Mouse (Mus musculus) forebrain, embryonic 13.5 days (tissue): ENCODE data around the gene Carmil1. TPM values are rescaled to one million over a fixed set of nuclear protein-coding genes. Genes with fewer than 3 reads are reported as not detected.

Source experiments
- ATAC-seq: fragments of 200-750 bp; cut with Nextera tagmentation; 2 replicates; pipeline ENCODE4 v1.8.0; 2017
- H3K27ac ChIP-seq: fragments of 300-500 bp; sonication (generic); 2 replicates; pipeline ENCODE4 v1.5.1; 2015; ENCODE audit warnings: inconsistent platforms, mild to moderate bottlenecking, moderate library complexity
- H3K27me3 ChIP-seq: fragments of 300-500 bp; sonication (generic); 2 replicates; pipeline ENCODE4 v1.6.1; 2015; ENCODE audit warnings: mild to moderate bottlenecking, inconsistent platforms
- H3K36me3 ChIP-seq: fragments of 300-500 bp; sonication (generic); 2 replicates; pipeline ENCODE4 v1.6.1; 2015; ENCODE audit warnings: mild to moderate bottlenecking, inconsistent platforms; ENCODE audit not compliant: poor library complexity, severe bottlenecking
- H3K4me1 ChIP-seq: fragments of 300-500 bp; sonication (generic); 2 replicates; pipeline ENCODE4 v1.6.1; 2015; ENCODE audit warnings: inconsistent platforms
- H3K4me2 ChIP-seq: fragments of 300-500 bp; sonication (generic); 2 replicates; pipeline ENCODE4 v1.6.1; 2015; ENCODE audit warnings: inconsistent platforms, mild to moderate bottlenecking, moderate library complexity
- H3K4me3 ChIP-seq: fragments of 300-500 bp; sonication (generic); 2 replicates; pipeline ENCODE4 v1.5.1; 2015; ENCODE audit warnings: mild to moderate bottlenecking, inconsistent platforms
- H3K9ac ChIP-seq: fragments of 300-500 bp; sonication (generic); 2 replicates; pipeline ENCODE4 v1.6.1; 2015; ENCODE audit warnings: mild to moderate bottlenecking, inconsistent platforms
- H3K9me3 ChIP-seq: fragments of 300-500 bp; sonication (generic); replicated peaks from 2 replicates; pipeline ENCODE4 v1.6.1; 2016; ENCODE audit warnings: inconsistent platforms
- WGBS: fragments of 180-500 bp; shearing (Covaris S2); methylation state at CpG from one replicate; pipeline ENCODE4 v1.1.7; 2015; 5-methylcytosine and 5-hydroxymethylcytosine counted together
- polyA plus RNA-seq: library from polyadenylated mRNA; unstranded; fragments of >200 nt; fragmentation: Nextera tagmentation; extraction: Ambion mirVana; gene quantifications from 2 replicates; pipeline ENCODE4 v1.2.1, GENCODE M21; 2015

Carmil1 gene
- polyA plus RNA-seq, 1 experiment from 2014 or later: 20.6 TPM

GRCm38 (mm10) chr13:24040221-24040620, 240.4 kb downstream of the Carmil1 start:
- 84% methylated on average over 7 of the region's 7 CpGs for WGBS
- Histone ChIP-seq H3K36me3 (peaks cover 5% of the 10 kb centered on the region; the same call in 1 of the 2 replicates), H3K27ac (no peak overlapping the region), H3K4me1 (peaks cover 10% of the 10 kb centered on the region), H3K4me2 (no peak overlapping the region), H3K9me3 (no peaks in the 10 kb centered on the region), H3K9ac (no peak overlapping the region), H3K27me3 (no peaks in the 10 kb centered on the region), H3K4me3 (no peak overlapping the region)
- no peak for ATAC-seq

- Histone ChIP-seq H3K27ac (no peak overlapping the region), H3K27me3 (no peaks in the 10 kb centered on the region), H3K9ac (no peak overlapping the region), H3K36me3 (peaks cover 5% of the 10 kb centered on the region; the same call in 1 of the 2 replicates), H3K4me2 (no peak overlapping the region), H3K4me3 (no peak overlapping the region), H3K4me1 (no peaks in the 10 kb centered on the region), H3K9me3 (no peaks in the 10 kb centered on the region)
- ATAC-seq: no peak
- 81% methylated on average over 3 of the region's 3 CpGs for WGBS
These were observed 243.1 kb downstream of the Carmil1 start for GRCm38 (mm10) chr13:24037502-24037901.

GRCm38 (mm10) chr13:24036150-24036549, 244.4 kb downstream of the Carmil1 start:
- Histone ChIP-seq H3K27me3 (no peaks in the 10 kb centered on the region), H3K9me3 (no peaks in the 10 kb centered on the region), H3K27ac (no peak overlapping the region), H3K4me1 (no peaks in the 10 kb centered on the region), H3K36me3 (peaks cover 4% of the 10 kb centered on the region; the same call in 1 of the 2 replicates), H3K4me3 (no peak overlapping the region), H3K9ac (no peak overlapping the region), H3K4me2 (no peak overlapping the region)
- WGBS: 76% methylated on average over 18 of the region's 18 CpGs
- no peak for ATAC-seq

GRCm38 (mm10) chr13:24027191-24028170, 253.1 kb downstream of the Carmil1 start:
- Histone ChIP-seq H3K27ac (no peak overlapping the region), H3K4me1 (no peaks in the 10 kb centered on the region), H3K36me3 (peaks cover 6% of the 10 kb centered on the region; the same call in 1 of the 2 replicates), H3K27me3 (no peaks in the 10 kb centered on the region), H3K9me3 (no peaks in the 10 kb centered on the region), H3K9ac (no peak overlapping the region), H3K4me3 (no peak overlapping the region), H3K4me2 (no peak overlapping the region)
- 72% methylated on average over 5 of the region's 5 CpGs for WGBS
- peak; percentile 75; the same call in 1 of the 2 replicates for ATAC-seq

DNA sequence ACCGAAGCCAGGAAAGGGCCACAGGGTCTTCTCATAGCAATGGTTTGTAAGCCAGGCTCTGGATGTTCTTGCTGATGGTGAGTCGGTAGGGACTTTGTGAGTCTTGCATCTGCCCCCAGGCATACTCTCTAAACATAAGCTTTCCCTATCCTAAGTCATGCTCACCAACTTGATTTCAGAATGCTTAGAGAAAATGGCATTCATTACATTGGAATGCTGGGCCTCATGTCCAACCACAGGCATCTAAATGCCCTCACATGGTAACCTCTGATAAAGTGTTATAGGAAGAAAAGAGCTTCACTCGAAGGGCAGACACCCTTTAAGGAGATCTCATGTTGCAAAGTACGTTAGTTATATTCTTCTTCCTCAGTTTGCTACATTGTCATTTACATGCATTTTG, 262.1 kb downstream of the Carmil1 start:
- no peak overlapping the region for H3K27ac ChIP-seq
- no peaks in the 10 kb centered on the region for H3K4me1 ChIP-seq
- H3K4me2 ChIP-seq: no peak overlapping the region
- 86% methylated on average over 4 of the region's 4 CpGs for WGBS
- H3K9me3 ChIP-seq: no peaks in the 10 kb centered on the region
- no peak overlapping the region for H3K9ac ChIP-seq
- no peak overlapping the region for H3K4me3 ChIP-seq
- H3K27me3 ChIP-seq: no peaks in the 10 kb centered on the region
- 0 out of 2 replicates have a peak, but pooled peaks cover 3% of the 10 kb centered on the region for H3K36me3 ChIP-seq
- ATAC-seq: no peak

GRCm38 (mm10) chr13:24005528-24005927, 275.1 kb downstream of the Carmil1 start:
- Histone ChIP-seq H3K9me3 (no peaks in the 10 kb centered on the region), H3K27me3 (no peaks in the 10 kb centered on the region), H3K4me1 (no peaks in the 10 kb centered on the region), H3K4me2 (no peak overlapping the region), H3K36me3 (peaks cover 5% of the 10 kb centered on the region; the same call in 1 of the 2 replicates), H3K9ac (no peak overlapping the region), H3K27ac (no peak overlapping the region), H3K4me3 (no peak overlapping the region)
- no peak for ATAC-seq
- 84% methylated on average over 2 of the region's 2 CpGs for WGBS

DNA sequence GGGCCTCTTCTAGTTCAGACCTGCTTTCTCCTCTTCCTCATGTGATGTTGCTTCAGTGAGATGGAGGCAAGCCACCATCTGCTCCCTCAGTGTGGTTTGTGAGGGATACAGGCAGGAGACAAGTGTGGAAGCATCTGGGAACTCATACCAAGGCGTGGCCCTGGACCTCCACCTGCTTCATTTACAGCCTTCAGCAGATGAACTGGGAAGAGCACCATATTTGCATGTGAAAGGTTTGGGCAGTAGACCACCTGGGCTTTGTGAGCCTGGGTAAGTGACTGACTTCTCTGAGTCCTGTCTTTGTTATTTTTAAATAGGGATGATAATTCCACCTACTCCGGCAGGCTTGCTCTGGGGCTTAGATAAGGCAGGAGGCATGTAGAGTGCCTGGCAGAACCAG, 278.8 kb downstream of the Carmil1 start:
- H3K4me2 ChIP-seq: no peak overlapping the region
- no peak overlapping the region for H3K4me3 ChIP-seq
- no peak for ATAC-seq
- WGBS: 71% methylated on average over 2 of the region's 2 CpGs
- H3K4me1 ChIP-seq: no peaks in the 10 kb centered on the region
- no peaks in the 10 kb centered on the region for H3K36me3 ChIP-seq
- no peaks in the 10 kb centered on the region for H3K9me3 ChIP-seq
- no peaks in the 10 kb centered on the region; the same call in 1 of the 2 replicates for H3K27me3 ChIP-seq
- no peak overlapping the region for H3K9ac ChIP-seq
- H3K27ac ChIP-seq: no peak overlapping the region

GRCm38 (mm10) chr13:24001081-24001480, 279.5 kb downstream of the Carmil1 start:
- H3K27me3 ChIP-seq: no peaks in the 10 kb centered on the region; the same call in 1 of the 2 replicates
- 86% methylated on average over 2 of the region's 2 CpGs for WGBS
- H3K4me2 ChIP-seq: no peak overlapping the region
- H3K4me3 ChIP-seq: no peak overlapping the region
- no peak overlapping the region for H3K9ac ChIP-seq
- H3K9me3 ChIP-seq: no peaks in the 10 kb centered on the region
- H3K4me1 ChIP-seq: no peaks in the 10 kb centered on the region
- ATAC-seq: no peak
- H3K27ac ChIP-seq: no peak overlapping the region
- no peaks in the 10 kb centered on the region for H3K36me3 ChIP-seq

DNA sequence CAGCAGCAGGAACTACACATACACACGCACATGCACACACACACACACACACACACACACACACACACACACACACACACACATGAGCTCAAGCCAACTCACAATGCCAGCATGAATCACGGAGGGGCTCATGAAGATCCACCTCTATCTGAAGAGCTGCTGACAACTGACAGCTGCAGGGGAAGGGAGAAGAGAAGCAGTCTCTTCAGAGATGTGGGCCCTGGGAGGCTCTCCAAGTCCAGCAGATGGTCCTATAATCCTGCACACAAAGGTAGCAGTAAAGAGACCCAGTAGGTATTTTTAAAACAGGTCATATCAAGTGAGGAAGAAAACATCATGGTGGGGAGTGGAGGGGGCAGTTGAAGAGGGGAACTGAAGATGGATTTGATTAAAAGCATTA, 281.8 kb downstream of the Carmil1 start:
- peaks cover 5% of the 10 kb centered on the region for H3K4me1 ChIP-seq
- no peak overlapping the region for H3K9ac ChIP-seq
- H3K36me3 ChIP-seq: no peaks in the 10 kb centered on the region
- WGBS: 87% methylated on average over 2 of the region's 2 CpGs
- no peaks in the 10 kb centered on the region for H3K9me3 ChIP-seq
- ATAC-seq: no peak
- no peak overlapping the region for H3K27ac ChIP-seq
- H3K27me3 ChIP-seq: peaks cover 4% of the 10 kb centered on the region; the same call in 1 of the 2 replicates
- H3K4me3 ChIP-seq: no peak overlapping the region
- no peak overlapping the region for H3K4me2 ChIP-seq

GRCm38 (mm10) chr13:23994756-23995155, 285.8 kb downstream of the Carmil1 start:
- H3K27ac ChIP-seq: no peak overlapping the region
- peaks cover 18% of the 10 kb centered on the region for H3K4me1 ChIP-seq
- no peaks in the 10 kb centered on the region for H3K9me3 ChIP-seq
- no peak overlapping the region for H3K4me2 ChIP-seq
- peaks cover 34% of the 10 kb centered on the region for H3K27me3 ChIP-seq
- H3K36me3 ChIP-seq: no peaks in the 10 kb centered on the region
- WGBS: 38% methylated on average over 3 of the region's 3 CpGs
- no peak for ATAC-seq
- no peak overlapping the region for H3K9ac ChIP-seq
- H3K4me3 ChIP-seq: no peak overlapping the region

DNA sequence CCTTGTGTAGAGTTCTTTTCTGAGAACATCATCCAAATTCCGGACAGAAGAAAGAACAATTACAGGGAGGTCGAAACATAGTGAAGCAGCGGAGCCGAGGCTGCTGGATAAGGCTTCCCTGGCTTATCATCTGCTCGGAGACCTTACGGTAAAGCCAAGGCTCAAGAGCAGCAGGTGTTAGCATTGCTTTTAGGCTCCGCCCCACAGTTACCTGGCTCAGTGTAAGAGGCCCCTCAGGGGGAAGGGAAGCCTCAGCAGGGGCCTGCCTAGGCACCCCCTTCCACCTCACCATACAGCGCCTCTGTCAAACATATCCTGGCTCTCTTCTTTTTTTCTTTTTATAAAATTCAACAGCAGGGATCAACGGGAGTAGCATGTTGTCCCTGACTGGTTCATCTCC, 286.6 kb downstream of the Carmil1 start:
- WGBS: 20% methylated on average over 9 of the region's 9 CpGs
- peaks cover 34% of the 10 kb centered on the region for H3K27me3 ChIP-seq
- H3K4me1 ChIP-seq: peaks cover 18% of the 10 kb centered on the region
- H3K27ac ChIP-seq: no peak overlapping the region
- no peak overlapping the region for H3K9ac ChIP-seq
- no peaks in the 10 kb centered on the region for H3K9me3 ChIP-seq
- H3K36me3 ChIP-seq: no peaks in the 10 kb centered on the region
- H3K4me2 ChIP-seq: no peak overlapping the region
- no peak overlapping the region for H3K4me3 ChIP-seq
- no peak for ATAC-seq

DNA sequence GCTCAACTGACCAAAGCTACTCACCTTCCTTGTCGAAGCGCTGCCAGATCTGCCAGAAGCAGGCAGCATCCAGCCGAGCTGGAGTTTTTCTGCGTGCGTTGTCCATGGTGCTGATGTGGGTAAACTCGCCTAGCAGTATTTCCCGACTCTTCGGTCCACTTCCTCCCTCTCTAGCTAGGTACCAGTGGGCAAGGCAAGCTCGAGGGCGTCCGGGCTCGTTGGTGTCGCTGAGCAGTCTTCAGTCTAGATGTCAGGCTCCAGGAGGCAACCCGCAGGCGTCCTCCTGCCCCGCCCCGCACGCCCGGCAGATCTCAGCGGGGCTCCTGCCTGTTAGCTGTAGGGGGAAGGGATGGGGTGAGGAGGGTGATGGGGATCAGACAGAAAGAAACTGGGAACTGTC, 289.7 kb downstream of the Carmil1 start, which contains the start of gene Scgn:
TSS of gene Scgn (minus strand) at position 287 of the 400 bp plus-strand sequence.
- Histone ChIP-seq H3K4me1 (peaks cover 18% of the 10 kb centered on the region), H3K4me2 (peak within 1 kb of the TSS; percentile 59), H3K9ac (peak within 1 kb of the TSS; percentile 4; the same call in 1 of the 2 replicates), H3K27me3 (peaks cover 38% of the 10 kb centered on the region), H3K4me3 (peak within 1 kb of the TSS; percentile 26), H3K36me3 (no peaks in the 10 kb centered on the region), H3K9me3 (no peaks in the 10 kb centered on the region), H3K27ac (no peak within 1 kb of the TSS)
- 0 out of 2 replicates have a peak, but pooled peaks have one; percentile 34 for ATAC-seq
- under 1% methylated on average over 20 of the region's 20 CpGs for WGBS
